Mouse (Mus musculus) inflammation-experienced regulatory T-cells, adult 16 weeks (primary cell): ENCODE measurements around the gene Rab5c. TPM values are rescaled to one million over a fixed set of nuclear protein-coding genes. Genes with fewer than 3 reads are reported as not detected.

Experiments
- polyA plus RNA-seq: library from polyadenylated mRNA; unstranded; fragments of 100-300 nt; shearing (Covaris generic); gene quantifications from one replicate; pipeline ENCODE4 v1.2.1, GENCODE M21; 2017

Gene Rab5c
- 37.4 TPM for polyA plus RNA-seq

GRCm38 (mm10) chr11:100738066-100738604 is at the start of gene Rab5c:
Gene Rab5c, minus strand, starts transcription at chr11:100738215.

GRCm38 (mm10) chr11:100770646-100771408 is 32.8 kb upstream of the Rab5c start, which contains the start of gene Ghdc:
Gene Ghdc, minus strand, starts transcription at chr11:100770957.

GRCm38 (mm10) chr11:100762831-100763230 is 24.8 kb upstream of the Rab5c start, which contains the start of gene Hcrt:
Gene Hcrt, minus strand, starts transcription at chr11:100762931.

GRCm38 (mm10) chr11:100759611-100760233 is 21.7 kb upstream of the Rab5c start, which contains the start of gene Kcnh4:
Gene Kcnh4, minus strand, starts transcription at chr11:100759942.

GRCm38 (mm10) chr11:100713735-100714533 is 24.1 kb downstream of the Rab5c start, which contains the start of gene Hspb9:
Gene Hspb9, plus strand, starts transcription at chr11:100713850.

GRCm38 (mm10) chr11:100711783-100712615 is 26.0 kb downstream of the Rab5c start, which contains the start of gene Kat2a:
Gene Kat2a, minus strand, starts transcription at chr11:100712465.

GRCm38 (mm10) chr11:100703851-100704531 is 34.0 kb downstream of the Rab5c start, which contains the start of gene Dhx58:
Gene Dhx58, minus strand, starts transcription at chr11:100704271.

GRCm38 (mm10) chr11:100692164-100692616 is 45.8 kb downstream of the Rab5c start, which contains the start of gene Zfp385c:
Gene Zfp385c, minus strand, starts transcription at chr11:100692455.

Other genes with a start within 250 kb of the Rab5c start
- gene Acly, start 210.2 kb downstream of the Rab5c start, polyA plus RNA-seq = 225 TPM
- 0.11 TPM for gene Ttc25, start 192.6 kb downstream of the Rab5c start, polyA plus RNA-seq
- 453 TPM for gene Cnp, start 163.3 kb downstream of the Rab5c start, polyA plus RNA-seq
- gene Nkiras2, start 119.0 kb downstream of the Rab5c start, polyA plus RNA-seq = 29.7 TPM
- 688 TPM for gene Dnajc7, start 118.0 kb downstream of the Rab5c start, polyA plus RNA-seq
- gene Zfp385c, start 45.8 kb downstream of the Rab5c start, polyA plus RNA-seq = 0.76 TPM
- 35.9 TPM for gene Dhx58, start 33.9 kb downstream of the Rab5c start, polyA plus RNA-seq
- gene Kat2a, start 25.8 kb downstream of the Rab5c start, polyA plus RNA-seq = 49.6 TPM
- gene Hspb9, start 24.4 kb downstream of the Rab5c start, polyA plus RNA-seq = not detected
- 0.35 TPM for gene Kcnh4, start 21.7 kb upstream of the Rab5c start, polyA plus RNA-seq
- not detected for gene Hcrt, start 24.7 kb upstream of the Rab5c start, polyA plus RNA-seq
- gene Ghdc, start 32.7 kb upstream of the Rab5c start, polyA plus RNA-seq = 3.2 TPM
- gene Stat5b, start 112.5 kb upstream of the Rab5c start, polyA plus RNA-seq = 180 TPM
- gene Stat5a, start 121.1 kb upstream of the Rab5c start, polyA plus RNA-seq = 104 TPM
- gene Stat3, start 201.3 kb upstream of the Rab5c start, polyA plus RNA-seq = 363 TPM
- gene Cavin1, start 232.7 kb upstream of the Rab5c start, polyA plus RNA-seq = 0.22 TPM